Mouse (Mus musculus) small intestine, adult 2 months (tissue): Measurements from ENCODE around the gene Zc2hc1b. TPM values are rescaled to one million over a fixed set of nuclear protein-coding genes. Genes with fewer than 3 reads are reported as not detected.

Source experiments
- H3K27ac ChIP-seq: fragments of 200-500 bp; 2 replicates; pipeline ENCODE4 v1.5.1; 2012; ENCODE audit warnings: low read depth, low read length, control low read depth, inconsistent platforms; ENCODE audit not compliant: insufficient read depth
- H3K27me3 ChIP-seq: fragments of 200-500 bp; 2 replicates; pipeline ENCODE4 v1.6.1; 2012; ENCODE audit warnings: mild to moderate bottlenecking, moderate library complexity, low read length, inconsistent platforms; ENCODE audit not compliant: control insufficient read depth, insufficient read depth
- H3K36me3 ChIP-seq: fragments of 200-500 bp; 2 replicates; pipeline ENCODE4 v1.6.1; 2012; ENCODE audit warnings: mild to moderate bottlenecking, low read length, control low read depth, inconsistent platforms; ENCODE audit not compliant: control insufficient read depth, insufficient read depth
- H3K4me1 ChIP-seq: fragments of 200-500 bp; 2 replicates; pipeline ENCODE4 v1.6.1; 2012; ENCODE audit warnings: low read length, inconsistent platforms, mixed read lengths; ENCODE audit not compliant: control insufficient read depth, insufficient read depth, insufficient read length
- H3K4me3 ChIP-seq: fragments of 200-500 bp; 2 replicates; pipeline ENCODE4 v1.5.1; 2012; ENCODE audit warnings: low read depth, mild to moderate bottlenecking, control low read depth, inconsistent platforms, low read length, moderate library complexity
- CTCF ChIP-seq: fragments of 200-500 bp; IDR thresholded peaks from 2 replicates; pipeline ENCODE4 v1.5.1; 2012; ENCODE audit warnings: low read depth, mild to moderate bottlenecking, control low read depth, inconsistent platforms, low read length, moderate library complexity, mixed read lengths; ENCODE audit not compliant: insufficient replicate concordance, insufficient read length; ENCODE audit errors: extremely low read depth
- POLR2A ChIP-seq: fragments of 200-500 bp; IDR thresholded peaks from 2 replicates; pipeline ENCODE4 v1.6.1; 2012; ENCODE audit warnings: low read depth, mild to moderate bottlenecking, control low read depth, inconsistent platforms, low read length, moderate library complexity
- WGBS: fragments of 180-500 bp; shearing (Covaris S2); methylation state at CpG from one replicate; pipeline ENCODE4 v1.1.7; 2018; 5-methylcytosine and 5-hydroxymethylcytosine counted together
- polyA plus RNA-seq: library from polyadenylated mRNA; depleted of rRNA; stranded (reverse); fragments of >200 nt; gene quantifications from 2 replicates; pipeline ENCODE4 v1.2.3, GENCODE M21; 2012

The Zc2hc1b gene
- polyA plus RNA-seq, 1 experiment: not detected

DNA sequence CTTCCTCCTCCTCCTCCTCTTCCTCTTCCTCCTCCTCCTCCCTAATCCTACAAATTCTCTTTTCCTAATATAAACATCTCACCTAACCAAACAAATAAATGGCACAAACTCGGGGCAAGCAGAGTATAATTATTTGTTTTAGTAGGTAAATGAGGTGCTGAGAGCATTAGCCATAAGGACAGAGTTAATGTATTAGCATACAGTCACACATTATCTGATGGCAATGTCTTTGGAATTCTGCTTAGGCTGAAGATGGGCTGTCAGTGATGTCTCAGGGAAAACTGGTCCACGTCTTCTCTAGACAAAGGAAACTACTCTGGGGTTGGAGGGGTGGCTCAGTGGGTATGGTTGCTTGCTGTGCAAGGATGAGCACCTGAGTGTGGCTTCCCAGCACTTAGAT, 6.4 kb downstream of the Zc2hc1b start:
- H3K36me3 ChIP-seq: no peaks in the 10 kb centered on the region
- H3K4me1 ChIP-seq: no peaks in the 10 kb centered on the region
- no peak for TF ChIP-seq POLR2A
- no peak for TF ChIP-seq CTCF
- no peak overlapping the region for H3K27ac ChIP-seq
- H3K27me3 ChIP-seq: no peaks in the 10 kb centered on the region
- H3K4me3 ChIP-seq: no peak overlapping the region
- 53% methylated on average over 2 of the region's 2 CpGs for whole genome bisulfite sequencing

DNA sequence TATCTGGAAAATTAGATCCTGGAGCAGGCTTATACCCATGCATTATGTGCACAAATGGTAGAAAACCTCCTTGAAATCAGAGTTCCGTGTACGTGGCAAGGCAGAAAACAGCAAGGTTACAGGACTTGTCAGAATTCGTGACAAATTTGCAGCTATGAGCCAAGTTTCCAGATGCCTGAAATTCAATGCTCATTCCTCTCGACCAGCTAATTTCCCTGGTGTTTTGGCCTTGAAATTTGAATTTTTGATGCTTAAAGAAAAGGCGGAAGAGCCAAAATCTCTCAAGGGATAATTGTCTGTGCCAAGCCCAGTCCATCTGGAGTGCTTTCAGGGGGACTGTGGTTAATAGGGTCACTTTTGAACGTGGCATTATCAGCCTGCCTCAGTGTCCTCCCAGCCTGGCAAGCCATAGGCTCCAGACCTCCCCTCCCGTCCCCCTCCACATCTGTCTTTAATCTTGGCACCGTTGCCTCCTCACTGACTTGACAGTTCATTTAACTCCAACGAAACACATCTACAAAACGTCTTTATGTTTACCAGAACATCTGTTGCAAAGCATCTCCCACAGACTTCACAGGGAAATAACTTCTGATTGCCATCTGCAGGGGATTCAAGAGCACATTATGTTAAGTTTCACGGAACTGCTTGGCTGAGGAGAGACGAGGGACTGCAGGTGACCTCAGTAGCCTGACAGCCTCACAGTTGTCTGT, 6.9 kb downstream of the Zc2hc1b start:
- Histone ChIP-seq H3K27ac (no peak overlapping the region), H3K4me1 (no peaks in the 10 kb centered on the region), H3K36me3 (no peaks in the 10 kb centered on the region), H3K27me3 (no peaks in the 10 kb centered on the region), H3K4me3 (no peak overlapping the region)
- 61% methylated on average over 12 of the region's 12 CpGs for WGBS
- no peak for TF ChIP-seq POLR2A

GRCm38 (mm10) chr10:13168461-13168860, 9.4 kb downstream of the Zc2hc1b start:
- Histone ChIP-seq H3K27me3 (no peaks in the 10 kb centered on the region), H3K36me3 (no peaks in the 10 kb centered on the region), H3K27ac (no peak overlapping the region), H3K4me1 (no peaks in the 10 kb centered on the region), H3K4me3 (no peak overlapping the region)
- TF ChIP-seq POLR2A (no peak), CTCF (no peak)
- 81% methylated on average over 5 of the region's 5 CpGs for WGBS

DNA sequence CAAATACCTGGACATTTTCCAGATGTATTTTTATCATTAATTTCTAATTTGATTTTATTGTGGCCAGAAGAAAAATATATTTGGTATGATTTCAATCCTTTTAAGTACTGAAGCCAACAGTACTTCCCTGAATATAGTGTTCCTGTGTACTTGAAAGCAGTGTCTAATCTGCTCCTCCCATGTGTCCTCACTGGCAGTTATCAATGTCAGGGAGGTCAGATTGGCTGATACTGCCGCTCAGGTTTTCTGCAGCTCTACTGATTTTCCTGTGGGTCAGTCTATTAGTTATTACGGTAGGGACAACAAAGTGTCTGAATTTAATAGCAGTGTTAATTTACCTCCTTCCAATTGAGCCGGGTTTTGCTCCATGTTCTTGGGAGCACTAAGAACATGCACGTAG, 15.8 kb downstream of the Zc2hc1b start:
- H3K27me3 ChIP-seq: no peaks in the 10 kb centered on the region; the same call in 1 of the 2 replicates
- no peaks in the 10 kb centered on the region for H3K36me3 ChIP-seq
- TF ChIP-seq CTCF (no peak), POLR2A (no peak)
- H3K4me1 ChIP-seq: no peaks in the 10 kb centered on the region
- no peak overlapping the region for H3K27ac ChIP-seq
- 68% methylated on average over 4 of the region's 4 CpGs for WGBS
- no peak overlapping the region for H3K4me3 ChIP-seq

GRCm38 (mm10) chr10:13160913-13161312, 16.9 kb downstream of the Zc2hc1b start:
- Histone ChIP-seq H3K4me1 (no peaks in the 10 kb centered on the region), H3K27me3 (no peaks in the 10 kb centered on the region; the same call in 1 of the 2 replicates), H3K27ac (no peak overlapping the region), H3K4me3 (no peak overlapping the region), H3K36me3 (no peaks in the 10 kb centered on the region)
- 89% methylated on average over 4 of the region's 4 CpGs for WGBS
- no peak for TF ChIP-seq CTCF
- no peak for TF ChIP-seq POLR2A

- WGBS: 84% methylated on average over 5 of the region's 5 CpGs
- H3K27ac ChIP-seq: no peak overlapping the region
Observed at GRCm38 (mm10) chr10:13155377-13155776, 22.4 kb downstream of the Zc2hc1b start.

DNA sequence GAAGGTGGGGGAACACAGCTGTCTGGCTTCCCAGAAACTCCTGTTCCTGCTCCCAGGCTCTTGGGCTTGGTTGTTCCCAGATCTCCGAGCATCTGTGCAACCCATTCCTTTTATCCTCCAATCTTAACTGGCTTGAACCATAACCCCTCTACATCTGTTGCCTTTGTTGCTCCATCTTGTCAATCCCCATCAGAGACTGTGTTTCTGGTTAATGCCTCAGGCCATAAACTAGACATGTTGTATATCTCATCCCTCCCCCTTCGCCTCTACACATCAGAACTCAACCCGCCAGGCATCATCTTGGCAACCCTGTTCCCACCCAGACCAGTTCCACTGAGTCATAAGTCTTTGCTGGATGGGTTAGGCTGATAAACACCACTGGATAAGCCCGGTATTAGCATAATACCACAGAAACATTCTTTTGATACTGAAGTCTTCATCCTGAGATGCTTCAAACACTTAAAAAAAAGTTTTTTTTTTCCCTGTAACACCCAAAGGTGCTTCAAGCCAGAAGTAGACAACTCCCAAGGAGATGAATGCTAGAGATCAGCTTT, 24.9 kb downstream of the Zc2hc1b start:
- no peak overlapping the region for H3K4me3 ChIP-seq
- no peaks in the 10 kb centered on the region for H3K4me1 ChIP-seq
- H3K27me3 ChIP-seq: no peaks in the 10 kb centered on the region
- no peak overlapping the region for H3K27ac ChIP-seq
- WGBS: 89% methylated on average over 4 of the region's 4 CpGs
- no peaks in the 10 kb centered on the region for H3K36me3 ChIP-seq
- no peak for TF ChIP-seq CTCF
- TF ChIP-seq POLR2A: no peak

More at GRCm38 (mm10) chr10:13155377-13155776, 22.4 kb downstream of the Zc2hc1b start:
- Histone ChIP-seq H3K4me1 (no peaks in the 10 kb centered on the region), H3K4me3 (no peak overlapping the region), H3K27me3 (no peaks in the 10 kb centered on the region), H3K36me3 (no peaks in the 10 kb centered on the region)
- TF ChIP-seq CTCF (no peak), POLR2A (no peak)
